Mouse (Mus musculus) testis, postnatal 10 days (tissue): ENCODE data around the gene Thada.

Source experiments
- DNase-seq: peaks from one replicate; pipeline ENCODE4 v3.0.0; 2021; ENCODE audit warnings: low spot score

The Thada gene

DNA sequence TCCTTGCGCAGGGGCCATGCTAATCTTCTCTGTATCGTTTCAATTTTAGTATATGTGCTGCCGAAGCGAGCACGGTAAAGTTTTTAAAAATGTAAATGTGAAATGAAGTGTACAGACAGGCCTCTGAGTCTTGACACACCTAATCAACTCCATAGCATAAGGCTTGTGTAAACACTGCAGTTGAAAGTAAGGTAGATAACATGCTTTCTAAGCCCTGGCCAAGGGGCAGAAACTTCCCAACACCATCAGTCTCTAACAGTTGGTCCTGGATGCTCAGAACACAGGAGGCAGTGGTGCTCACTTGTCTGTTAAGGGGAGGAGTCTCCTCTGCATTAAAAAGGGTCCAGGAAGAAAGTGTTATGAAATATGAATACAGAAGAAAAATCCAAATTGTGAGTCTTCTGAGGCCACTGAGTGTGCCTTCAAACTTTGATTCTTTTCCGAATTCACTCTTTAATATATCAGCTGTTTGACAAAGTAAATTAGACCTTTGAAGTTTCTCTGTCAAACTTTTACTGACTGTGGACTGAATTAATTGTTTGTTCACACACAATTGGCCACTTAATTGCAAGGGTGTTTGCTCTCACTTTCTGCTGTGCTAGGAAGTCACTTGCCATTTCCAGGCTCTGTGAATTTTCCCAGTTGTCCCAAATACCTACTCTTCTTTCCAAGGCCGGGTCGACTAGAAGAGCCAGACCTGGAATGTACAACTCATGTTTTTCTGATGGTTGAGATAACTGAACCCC lies 178.2 kb downstream of the Thada start:
- no peak for DNase-seq

DNA sequence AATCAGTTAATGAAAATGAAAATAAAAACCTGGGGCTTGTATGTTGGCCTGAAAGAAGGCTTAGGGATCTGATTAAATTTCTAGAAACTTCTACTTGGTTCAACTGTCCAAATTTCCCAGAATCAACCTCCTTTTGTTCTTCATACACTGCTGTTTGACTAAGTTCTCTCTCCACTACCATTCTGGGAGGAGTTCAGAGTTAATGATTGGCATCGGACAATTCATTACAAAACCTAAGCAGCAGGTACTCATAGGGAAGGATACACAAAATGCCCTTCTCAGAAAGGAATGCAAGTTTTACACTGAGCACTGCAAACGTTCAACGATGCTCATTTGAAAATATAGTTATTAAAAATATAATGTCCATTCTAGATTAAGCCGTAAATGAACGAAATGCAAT lies 179.5 kb downstream of the Thada start:
- DNase-seq, result no peak

DNA sequence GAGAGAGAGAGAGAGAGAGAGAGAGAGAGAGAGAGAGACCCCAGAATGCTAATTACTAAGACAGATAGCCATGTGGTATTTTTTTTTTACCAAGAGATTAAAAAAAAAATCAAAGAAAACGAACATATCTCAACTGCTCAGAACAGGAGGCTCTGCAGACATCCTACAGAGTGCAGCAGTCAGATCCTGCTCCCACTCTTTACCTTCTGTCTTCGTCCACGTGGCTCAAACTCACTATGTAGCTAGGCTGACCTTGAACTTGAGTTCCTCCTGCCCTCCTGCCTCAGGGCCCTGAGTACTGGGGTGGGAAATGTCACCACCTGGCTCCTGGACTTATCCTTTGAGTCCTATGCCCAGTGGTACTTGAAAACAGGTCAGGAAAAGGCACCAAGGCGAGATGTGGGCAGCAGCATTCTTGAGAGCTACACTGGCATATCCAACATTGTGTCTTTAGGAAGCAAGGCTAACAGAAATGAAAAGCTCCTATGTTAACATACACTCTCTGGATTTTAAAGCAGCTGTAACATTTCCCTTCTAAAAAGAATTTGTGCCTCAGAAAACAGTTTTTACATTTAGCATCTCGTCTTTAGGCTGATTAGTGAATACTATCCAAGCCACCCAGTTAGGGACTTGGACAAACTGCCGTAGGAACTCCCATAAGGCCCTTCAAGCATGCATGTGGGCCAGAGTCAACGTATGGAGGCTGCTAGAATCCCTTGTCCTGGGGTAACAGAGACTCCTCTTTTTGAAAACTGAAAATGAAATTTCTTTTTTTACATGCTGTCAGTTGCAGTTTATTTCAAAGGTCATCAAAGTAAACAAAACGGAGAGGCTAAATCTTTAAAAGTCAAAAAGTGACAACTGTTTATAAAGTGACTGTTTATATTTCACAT lies 183.4 kb downstream of the Thada start:
- DNase-seq, result no peak

DNA sequence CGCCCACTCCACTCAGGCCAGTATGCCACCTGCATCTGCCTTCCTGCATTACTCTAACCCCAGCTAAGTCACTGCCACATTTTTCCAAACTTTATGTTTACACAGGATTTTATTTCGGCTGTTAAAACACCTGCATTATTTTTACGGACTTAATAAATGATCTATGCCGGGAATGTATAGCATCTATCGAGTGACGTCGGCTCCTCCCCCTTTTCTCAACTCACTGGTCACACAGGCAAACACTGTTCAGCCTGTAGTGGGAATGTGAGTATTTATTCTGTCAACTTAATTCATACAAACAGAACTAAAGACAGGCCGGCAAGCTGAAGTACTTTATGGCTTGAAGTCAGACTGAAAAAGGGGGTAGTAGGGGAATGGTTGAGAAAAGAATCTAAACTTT lies 187.0 kb downstream of the Thada start:
- DNase-seq, result no peak

DNA sequence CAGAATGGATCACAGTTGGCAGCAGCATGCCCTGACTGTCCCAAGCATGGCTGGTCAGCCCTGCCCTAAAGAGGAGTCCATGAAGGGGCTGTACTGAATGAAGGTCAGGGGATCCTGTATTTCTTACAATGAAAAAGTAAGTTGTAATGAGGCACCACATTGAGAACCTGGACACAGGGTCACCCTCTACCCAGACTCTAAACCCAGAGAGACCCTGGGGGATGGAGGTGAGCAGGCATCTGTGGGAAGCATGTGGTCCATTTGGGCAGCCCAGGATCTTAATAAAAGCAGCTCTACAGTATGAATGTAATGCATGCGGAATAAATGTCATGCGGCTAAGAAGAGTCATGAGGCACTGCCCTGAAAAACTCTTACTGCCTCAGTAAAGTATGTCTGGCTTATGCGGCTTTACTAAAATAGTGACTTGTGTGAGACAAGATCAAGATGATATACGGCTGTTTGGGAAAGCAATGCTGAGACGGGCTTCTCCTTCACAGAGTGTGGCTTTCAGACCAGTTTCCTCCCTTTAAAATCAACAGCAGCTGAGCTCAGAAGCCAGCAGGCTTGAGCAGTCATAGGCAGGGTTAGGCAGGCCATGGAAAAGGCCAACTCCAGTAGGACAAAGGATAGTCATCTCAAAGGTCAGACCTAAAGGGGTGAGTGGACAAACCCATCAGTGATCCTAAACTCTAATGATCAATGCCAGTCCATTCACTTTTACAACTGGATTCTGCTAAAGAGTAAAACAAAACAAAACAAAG lies 187.6 kb downstream of the Thada start:
- DNase-seq, result no peak

DNA sequence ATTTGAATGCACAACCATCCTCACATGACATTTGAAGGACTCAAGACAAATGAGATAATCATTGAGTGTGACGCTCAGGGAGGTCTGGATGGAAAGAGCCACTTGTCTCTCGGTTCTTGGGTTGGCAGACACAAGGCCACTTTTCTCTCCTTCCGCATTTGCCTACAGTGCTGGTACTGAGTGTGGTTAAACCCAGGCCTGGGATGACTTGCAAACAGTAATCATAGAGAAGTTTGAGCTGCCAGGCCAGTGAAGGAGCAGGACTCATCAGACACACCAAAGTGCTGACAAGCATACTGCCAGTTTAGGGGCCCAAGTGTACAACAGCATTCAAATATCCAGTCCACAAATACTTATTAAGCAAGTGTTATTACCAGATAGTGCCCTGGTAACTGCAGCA lies 191.0 kb downstream of the Thada start:
- DNase-seq, result no peak

DNA sequence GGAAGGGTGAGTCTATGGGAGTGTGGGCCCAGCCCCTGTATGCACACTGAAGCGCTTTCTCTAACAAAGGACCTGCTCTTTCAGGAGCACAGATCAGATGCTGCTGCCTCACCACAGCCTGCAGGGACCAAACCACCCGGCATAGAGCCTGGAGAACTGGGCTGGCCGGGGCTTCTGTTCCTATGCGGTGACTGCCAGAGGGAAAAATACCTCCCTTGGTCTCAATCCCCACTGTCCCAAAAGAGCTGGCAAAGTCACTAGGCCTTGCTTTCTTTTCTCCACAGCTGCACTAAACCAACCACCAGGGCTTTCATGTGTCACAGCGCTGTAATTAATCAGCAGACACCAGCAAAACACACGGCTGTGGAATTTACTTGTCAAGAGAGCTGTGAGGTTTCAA lies 191.8 kb downstream of the Thada start:
- DNase-seq, result no peak

DNA sequence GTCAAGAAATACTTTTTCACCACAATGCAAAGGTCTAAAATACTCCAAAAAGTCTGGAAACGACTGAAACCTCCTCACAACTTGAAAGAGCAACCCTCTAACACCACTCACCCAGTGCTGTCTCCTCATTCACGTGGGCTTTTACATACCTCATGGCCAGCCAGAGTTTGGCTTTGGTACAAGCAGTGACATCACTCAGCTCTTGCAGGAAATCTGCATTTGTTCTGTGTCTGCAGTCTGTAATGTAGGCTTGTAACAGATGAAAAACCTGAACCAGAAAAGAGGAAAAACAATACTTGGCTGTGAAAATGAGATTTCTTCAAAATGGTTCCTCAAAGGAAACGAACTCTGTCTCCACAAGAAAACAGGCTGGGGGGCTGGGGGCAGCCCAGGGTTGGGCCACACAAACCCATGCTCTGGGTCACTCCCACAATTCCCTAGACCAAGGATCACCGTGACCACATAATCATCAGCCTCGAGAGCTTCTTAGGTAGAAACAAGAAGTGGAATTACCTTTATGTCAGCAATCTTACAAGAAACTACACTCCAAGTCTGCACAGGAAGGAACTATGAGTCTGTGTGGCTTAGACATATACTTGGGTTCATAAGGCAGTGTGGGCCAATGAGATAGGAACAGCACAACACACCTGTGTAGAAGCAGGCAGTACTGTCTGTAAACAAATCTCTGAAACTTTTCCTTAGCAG lies 193.3 kb downstream of the Thada start:
- no peak for DNase-seq

DNA sequence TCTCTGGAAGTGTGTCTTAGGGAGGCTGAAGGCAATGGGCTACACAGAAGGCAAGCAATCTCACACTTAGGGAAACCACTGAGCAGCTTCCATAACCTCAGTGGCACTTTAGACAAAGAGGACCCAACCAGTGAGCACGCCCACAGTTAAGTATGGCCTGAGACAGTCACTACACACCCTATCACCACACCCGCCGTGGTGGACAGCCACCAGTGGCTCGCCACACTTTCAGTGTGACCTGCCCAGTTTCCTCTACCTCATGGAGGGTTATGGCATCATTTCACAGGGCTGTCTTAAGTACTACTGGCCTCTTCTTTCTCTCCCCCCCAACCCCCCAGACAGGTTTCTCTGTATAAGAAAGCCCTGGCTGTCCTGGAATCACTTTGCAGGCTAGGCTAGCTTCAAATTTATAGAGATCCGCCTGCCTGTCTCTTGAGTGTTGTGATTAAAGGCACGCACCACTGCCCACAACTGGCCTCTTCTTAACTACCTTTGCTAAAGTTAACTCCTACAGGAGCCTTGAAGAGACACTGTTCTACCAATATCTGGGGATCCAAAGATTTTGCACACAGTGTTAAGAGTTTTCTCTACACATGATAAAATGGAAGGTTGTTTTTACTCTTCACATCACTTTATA lies 194.3 kb downstream of the Thada start:
- no peak for DNase-seq

DNA sequence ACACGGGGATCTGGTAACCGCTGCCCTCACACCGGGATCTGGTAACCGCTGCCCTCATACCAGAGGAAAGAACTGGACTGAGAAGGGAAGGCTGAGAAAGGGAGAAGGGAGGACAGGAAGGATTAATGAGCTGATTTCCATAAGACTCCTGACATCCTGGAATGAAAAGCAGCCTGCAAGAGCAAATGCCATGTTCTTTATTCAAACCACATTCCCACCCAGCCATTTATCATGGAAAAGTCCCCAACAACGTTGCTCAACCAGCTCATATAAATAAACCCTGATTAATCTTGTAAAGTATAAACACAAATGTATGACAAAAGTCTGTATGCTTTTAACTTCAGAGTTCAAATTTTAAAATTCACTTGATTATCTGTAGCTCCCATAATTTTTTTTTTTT lies 196.3 kb downstream of the Thada start:
- DNase-seq, result no peak

DNA sequence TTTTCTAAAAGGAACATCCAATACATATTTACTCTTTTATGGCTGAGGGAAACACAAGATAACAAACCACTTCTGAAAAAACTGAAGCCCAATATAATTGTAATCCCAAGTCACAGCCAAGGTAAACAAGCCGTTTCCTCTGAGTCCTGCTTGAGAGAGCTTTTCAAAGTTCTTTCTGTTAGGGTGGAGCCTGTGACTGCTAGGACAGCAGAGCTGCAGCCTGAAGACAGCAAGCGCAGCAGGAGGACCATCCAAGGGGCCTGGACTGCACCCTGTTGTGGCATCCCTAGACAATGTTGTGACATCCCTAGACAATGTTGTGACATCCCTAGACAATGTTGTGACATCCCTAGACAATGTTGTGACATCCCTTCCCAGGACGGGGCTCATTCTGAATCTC lies 197.6 kb downstream of the Thada start:
- no peak for DNase-seq

DNA sequence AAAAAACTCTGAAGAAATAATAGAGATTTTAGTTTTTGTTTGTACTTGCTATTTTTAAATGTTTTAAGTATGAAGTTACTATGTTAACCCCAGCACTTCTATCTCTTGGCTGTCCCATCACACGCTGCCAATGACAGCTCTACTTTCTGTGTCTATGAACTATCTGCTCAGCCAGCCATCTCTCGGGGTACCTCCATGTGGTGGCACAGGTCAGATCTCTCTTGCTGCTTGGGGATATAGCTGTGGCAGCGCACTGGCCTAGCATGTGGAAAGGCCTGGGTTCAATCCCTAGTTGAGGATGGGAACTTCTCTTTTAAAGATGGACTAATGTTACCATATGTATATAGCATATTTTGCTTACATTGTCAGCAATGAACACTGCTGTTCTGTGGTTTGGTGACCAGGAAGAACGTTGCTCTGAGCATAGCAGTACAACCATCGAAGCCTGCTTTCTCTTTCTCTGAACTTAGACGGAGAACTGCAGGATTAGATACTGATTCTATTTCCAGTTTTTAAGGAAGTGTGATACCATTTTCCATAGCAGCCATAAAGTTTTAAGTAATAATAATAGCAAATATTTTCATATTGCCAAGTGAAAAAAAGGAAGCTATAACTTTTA lies 198.4 kb downstream of the Thada start:
- no peak for DNase-seq

DNA sequence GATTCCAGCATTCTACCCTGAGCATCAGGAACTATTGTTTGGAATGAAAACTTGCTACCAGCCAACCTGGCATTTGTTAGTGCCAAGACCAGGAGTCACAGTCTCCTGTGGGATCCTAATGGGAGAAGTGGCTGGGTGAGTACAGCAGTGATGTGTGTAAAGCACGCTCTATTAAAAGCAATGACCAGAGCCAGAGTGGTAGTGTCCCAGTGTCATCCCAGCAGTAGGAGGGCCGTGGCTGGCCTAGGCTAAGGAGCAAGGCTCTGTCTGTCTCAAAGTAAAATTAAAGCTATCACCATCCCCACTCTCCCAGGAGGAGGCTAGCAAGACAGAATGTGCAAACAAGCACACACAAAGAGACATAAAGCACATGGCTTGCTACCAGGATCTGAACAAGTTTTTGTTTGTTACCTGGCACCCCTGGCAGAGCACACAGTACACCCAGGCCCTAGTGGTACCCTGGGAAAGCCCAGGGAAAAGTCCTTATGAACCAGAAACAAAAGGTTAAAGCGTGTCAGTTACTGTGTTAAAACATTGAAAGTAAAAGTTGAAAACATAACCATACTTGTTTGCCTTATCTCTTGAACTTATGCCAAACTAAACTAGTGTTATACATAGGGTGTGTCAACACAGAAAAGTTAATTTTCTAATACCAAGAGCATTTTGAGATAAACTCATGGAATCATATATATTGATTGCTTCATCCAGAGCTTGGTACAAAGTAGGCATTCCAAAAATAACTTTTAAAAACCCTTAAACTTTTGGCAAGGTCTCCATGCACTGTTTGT lies 199.7 kb downstream of the Thada start:
- no peak for DNase-seq

DNA sequence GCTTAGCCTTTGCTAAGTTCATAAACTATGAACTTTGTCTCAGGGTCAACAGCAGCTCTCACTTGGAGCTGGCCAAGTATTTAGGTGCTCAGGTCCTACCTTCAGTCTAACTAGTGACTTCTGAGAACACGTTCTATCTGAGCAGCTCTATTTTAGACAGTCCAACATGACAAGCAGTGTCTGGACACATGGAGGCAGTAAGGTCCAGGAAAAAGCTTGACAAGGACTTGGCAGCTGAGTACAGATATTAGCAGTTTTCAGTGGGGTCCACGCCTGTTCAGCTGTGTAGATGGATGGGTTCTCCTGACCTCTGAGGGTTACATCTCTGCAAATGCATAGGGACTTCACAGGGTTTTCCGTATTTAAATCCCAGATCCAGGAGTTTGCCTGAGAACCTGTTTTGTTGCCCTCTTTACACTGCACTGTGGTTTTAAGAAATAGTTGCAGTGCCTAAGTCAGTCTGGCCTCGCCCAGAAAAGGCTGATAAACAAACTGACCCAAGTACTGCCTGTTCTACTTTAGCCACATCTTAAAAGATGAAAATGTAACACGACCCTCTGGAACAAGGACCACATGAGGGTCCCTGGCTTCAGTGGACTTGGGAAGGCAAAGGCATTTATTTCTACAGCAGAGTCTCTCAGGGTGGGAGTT lies 200.4 kb downstream of the Thada start:
- DNase-seq, result no peak

DNA sequence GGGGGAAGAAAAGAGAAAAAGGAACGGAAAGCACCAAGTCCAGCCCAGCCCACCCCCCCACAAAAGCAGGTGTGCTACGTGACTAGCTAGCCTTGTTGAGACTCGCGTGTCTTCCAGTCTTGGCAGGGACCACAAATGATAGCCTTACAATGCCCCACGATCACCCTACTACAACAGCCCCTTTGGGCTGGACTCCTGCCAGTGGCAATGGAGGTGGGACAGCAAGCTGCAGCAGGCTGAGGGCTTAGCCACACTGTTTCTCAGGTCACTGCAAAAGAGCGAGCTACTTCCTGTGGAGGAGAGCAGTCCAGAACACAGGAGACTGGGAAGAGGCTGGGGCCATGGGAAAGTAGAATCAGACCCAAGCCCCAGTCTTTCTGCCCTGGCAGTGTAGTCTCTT lies 201.7 kb downstream of the Thada start:
- no peak for DNase-seq

DNA sequence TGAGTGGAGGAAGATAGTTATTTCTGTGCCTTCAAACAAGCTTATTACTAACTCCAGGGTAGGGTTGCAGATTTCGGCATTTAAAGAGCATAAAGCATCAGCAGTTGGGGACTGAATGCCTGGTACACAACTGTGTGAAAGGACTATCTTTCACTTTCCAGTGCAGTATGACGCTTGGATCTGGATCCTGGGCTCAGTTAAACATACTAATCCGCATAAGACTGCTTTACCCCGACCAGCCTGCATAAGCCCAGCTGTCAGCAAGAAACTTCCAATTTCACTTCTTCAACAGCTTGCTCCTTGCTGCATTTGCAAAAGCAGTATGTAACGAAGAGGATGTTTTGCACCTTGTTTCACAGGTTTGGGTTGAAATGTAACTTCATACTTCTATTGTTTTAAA lies 202.4 kb downstream of the Thada start:
- no peak for DNase-seq

DNA sequence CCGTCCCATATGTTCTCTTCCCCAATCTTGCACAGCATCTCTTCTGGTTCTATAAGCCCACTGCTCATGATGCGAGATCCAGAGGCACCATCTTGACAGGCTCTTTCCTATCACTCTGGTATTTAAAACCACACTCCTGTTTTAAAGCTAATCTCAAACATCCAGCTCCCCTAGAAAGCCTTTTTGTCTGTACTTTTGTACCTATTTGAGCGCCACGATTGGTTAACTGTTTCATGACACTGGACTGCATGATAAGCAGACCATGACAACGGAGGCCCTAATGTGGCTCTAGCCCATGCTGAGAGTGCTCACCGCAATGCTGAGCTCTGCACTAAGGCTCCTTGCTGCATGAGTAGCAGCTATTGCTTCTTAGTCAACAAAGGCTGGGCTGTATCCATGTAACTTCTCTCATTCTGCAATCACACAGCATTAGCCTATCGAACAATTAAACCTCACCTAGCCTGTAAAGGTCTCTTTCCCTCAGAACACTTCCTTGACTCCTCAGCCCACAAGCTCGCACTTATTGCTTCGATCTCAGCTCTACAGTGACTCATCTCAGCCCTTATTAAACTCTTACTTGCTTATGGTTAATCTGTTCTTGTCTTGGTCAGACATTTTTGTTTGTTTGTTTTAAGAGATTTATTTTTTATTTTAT lies 203.6 kb downstream of the Thada start:
- no peak for DNase-seq

DNA sequence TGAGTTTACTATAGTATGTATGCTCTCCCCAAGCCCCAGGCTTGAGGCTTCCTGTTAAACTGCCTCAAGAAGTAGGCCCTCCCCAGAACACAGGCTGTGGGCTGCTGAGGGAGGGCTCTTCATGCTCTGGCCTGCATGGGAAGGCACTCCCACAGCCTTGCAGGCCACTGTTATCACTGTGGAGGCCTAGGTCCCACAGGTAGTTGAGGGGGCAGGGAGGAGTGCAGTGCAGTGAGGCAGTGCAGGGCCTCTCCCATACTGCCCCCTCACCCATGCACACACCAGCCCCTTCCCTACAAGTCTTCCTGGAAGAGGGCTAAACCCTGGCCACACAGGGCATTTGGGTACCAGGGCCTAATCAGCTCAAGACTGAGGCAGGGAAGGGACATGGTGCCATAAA lies 205.0 kb downstream of the Thada start:
- DNase-seq, result no peak

DNA sequence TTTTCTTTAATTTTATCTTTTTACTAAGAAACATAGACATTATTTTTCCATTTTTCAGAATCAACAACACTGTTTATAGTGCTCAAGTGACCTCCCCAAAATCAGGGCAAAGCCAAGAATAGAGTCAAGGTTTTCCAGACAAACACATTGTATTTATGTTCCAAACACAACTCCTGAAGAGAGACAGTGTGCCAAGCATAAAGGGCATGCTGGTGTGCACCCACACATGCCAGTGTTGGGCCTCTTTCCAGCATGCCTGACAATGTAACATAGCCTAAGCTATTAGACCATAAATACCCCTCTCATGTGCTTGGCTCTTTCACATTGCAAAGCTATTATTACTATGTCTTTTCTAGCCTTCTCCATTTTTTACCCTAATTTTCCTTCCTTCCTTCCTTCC lies 205.8 kb downstream of the Thada start:
- no peak for DNase-seq
